Mouse (Mus musculus) gastrocnemius, postnatal 4 days (tissue): Measurements from ENCODE around the gene Wnt5b. TPM values are rescaled to one million over a fixed set of nuclear protein-coding genes. Genes with fewer than 3 reads are reported as not detected.

Experiments used
- DNase-seq, 2 experiments: peaks; one replicate each; pipeline ENCODE4 v3.0.0; 2021 to 2022; ENCODE audit warnings: low spot score in 2 of 2, mixed read lengths in 2 of 2
- total RNA-seq, 2 experiments: library from RNA; stranded (reverse); gene quantifications; 2 replicates each; pipeline ENCODE4 v1.2.3; 2021

The Wnt5b gene
- total RNA-seq, 2 experiments from 2014 or later: 4.4 to 4.9 TPM

GRCm38 (mm10) chr6:119418392-119419251 is 125.5 kb downstream of the Wnt5b start:
- no peak for DNase-seq

- no peak for DNase-seq
These were observed 126.3 kb downstream of the Wnt5b start for GRCm38 (mm10) chr6:119417821-119418220.

- DNase-seq: peak; percentile 31 to 69
These were observed 126.8 kb downstream of the Wnt5b start, which contains the start of gene Adipor2 for GRCm38 (mm10) chr6:119417354-119417753. Gene Adipor2 (minus strand): TSS chr6:119417704.

- no peak for DNase-seq
These were observed 127.5 kb downstream of the Wnt5b start for GRCm38 (mm10) chr6:119416643-119417042.

- DNase-seq: no peak
These were observed 129.7 kb downstream of the Wnt5b start for GRCm38 (mm10) chr6:119414262-119415043.

- DNase-seq: no peak
These were observed 131.6 kb downstream of the Wnt5b start for GRCm38 (mm10) chr6:119412588-119412987.

- no peak for DNase-seq
These were observed 132.6 kb downstream of the Wnt5b start for GRCm38 (mm10) chr6:119411511-119411910.

- DNase-seq: no peak
These were observed 134.4 kb downstream of the Wnt5b start for GRCm38 (mm10) chr6:119409766-119410165.

- no peak for DNase-seq
These were observed 135.6 kb downstream of the Wnt5b start for GRCm38 (mm10) chr6:119408582-119408981.

- DNase-seq: no peak
These were observed 136.3 kb downstream of the Wnt5b start for GRCm38 (mm10) chr6:119407818-119408217.

GRCm38 (mm10) chr6:119406528-119406927 is 137.6 kb downstream of the Wnt5b start:
- no peak for DNase-seq

GRCm38 (mm10) chr6:119405310-119405709 is 138.8 kb downstream of the Wnt5b start:
- DNase-seq: no peak

GRCm38 (mm10) chr6:119404854-119405253 is 139.3 kb downstream of the Wnt5b start:
- DNase-seq: no peak

- DNase-seq: no peak
These were observed 141.2 kb downstream of the Wnt5b start for GRCm38 (mm10) chr6:119402976-119403375.

- no peak for DNase-seq
These were observed 142.4 kb downstream of the Wnt5b start for GRCm38 (mm10) chr6:119401545-119402304.

GRCm38 (mm10) chr6:119400649-119401048 is 143.5 kb downstream of the Wnt5b start:
- no peak for DNase-seq

- DNase-seq: no peak
These were observed 144.8 kb downstream of the Wnt5b start for GRCm38 (mm10) chr6:119399371-119399770.

- DNase-seq: peak in 1 of 2 experiments; percentile 25
These were observed 147.9 kb downstream of the Wnt5b start for GRCm38 (mm10) chr6:119396309-119396634.

- no peak for DNase-seq
These were observed 148.5 kb downstream of the Wnt5b start for GRCm38 (mm10) chr6:119395421-119396308.

GRCm38 (mm10) chr6:119392836-119393235 is 151.3 kb downstream of the Wnt5b start:
- DNase-seq: no peak
